Mouse (Mus musculus): ENCODE measurements around the gene Tm7sf3. TPM values are rescaled to one million over a fixed set of nuclear protein-coding genes. Genes with fewer than 3 reads are reported as not detected.

The Tm7sf3 gene
- total RNA-seq, 2 experiments from 2014 or later: 31.6 to 40.3 TPM

Other genes with a start within 250 kb of the Tm7sf3 start
- gene Itpr2, start 140.6 kb downstream of the Tm7sf3 start, total RNA-seq (2015): 15.3 and 17.3 TPM in 2 replicates
- gene Itpr2, start 140.6 kb downstream of the Tm7sf3 start, total RNA-seq (2017): 22.8 and 26.9 TPM in 2 replicates
- gene Fgfr1op2, start 65.6 kb downstream of the Tm7sf3 start, total RNA-seq (2015): 166 and 167 TPM in 2 replicates
- 149 and 186 TPM in 2 replicates for gene Fgfr1op2, start 65.6 kb downstream of the Tm7sf3 start, total RNA-seq (2017)
- gene Ints13, start 65.0 kb downstream of the Tm7sf3 start, total RNA-seq (2015): 59.9 and 80.9 TPM in 2 replicates
- 87.4 and 91.5 TPM in 2 replicates for gene Ints13, start 65.0 kb downstream of the Tm7sf3 start, total RNA-seq (2017)
- gene Med21, start 277 bp downstream of the Tm7sf3 start, total RNA-seq (2015): 96.7 and 109 TPM in 2 replicates
- 76.2 and 82.8 TPM in 2 replicates for gene Med21, start 277 bp downstream of the Tm7sf3 start, total RNA-seq (2017)
- gene Stk38l, start 82.2 kb upstream of the Tm7sf3 start, total RNA-seq (2015): 2.2 and 5.0 TPM in 2 replicates
- gene Stk38l, start 82.2 kb upstream of the Tm7sf3 start, total RNA-seq (2017): 2.8 and 3.7 TPM in 2 replicates
- gene Arntl2, start 153.2 kb upstream of the Tm7sf3 start, total RNA-seq (2015): 0.04 and 0.16 TPM in 2 replicates
- not detected in 2 replicates for gene Arntl2, start 153.2 kb upstream of the Tm7sf3 start, total RNA-seq (2017)
- not detected in 2 replicates for gene Smco2, start 207.3 kb upstream of the Tm7sf3 start, total RNA-seq (2015)
- gene Smco2, start 207.3 kb upstream of the Tm7sf3 start, total RNA-seq (2017): not detected in 2 replicates
- 4.0 and 5.0 TPM in 2 replicates for gene Ppfibp1, start 245.7 kb upstream of the Tm7sf3 start, total RNA-seq (2015)
- 10.5 and 11.9 TPM in 2 replicates for gene Ppfibp1, start 245.7 kb upstream of the Tm7sf3 start, total RNA-seq (2017)